Mouse (Mus musculus) myocyte (in vitro differentiated cells): ENCODE results near the gene Col2a1.

ENCODE experiments used
- MYOD1 ChIP-seq, 3 experiments: IDR thresholded peaks; one replicate each; pipeline ENCODE4 v1.6.1; 2011; ENCODE audit warnings: control low read depth in 2 of 3, low read depth in 2 of 3, mild to moderate bottlenecking in 2 of 3, moderate library complexity in 1 of 3; ENCODE audit not compliant: insufficient read length in 2 of 3, control insufficient read depth in 1 of 3
- MYOG ChIP-seq, 3 experiments: IDR thresholded peaks; one replicate each; pipeline ENCODE4 v1.6.1; 2011; ENCODE audit warnings: control low read depth in 2 of 3, low read depth in 2 of 3, mild to moderate bottlenecking in 2 of 3; ENCODE audit not compliant: insufficient read length in 2 of 3, control insufficient read depth in 1 of 3, insufficient read depth in 1 of 3
- POLR2A ChIP-seq: IDR thresholded peaks from one replicate; pipeline ENCODE4 v1.6.1; 2011; ENCODE audit warnings: low read depth, mild to moderate bottlenecking, control low read depth, moderate library complexity; ENCODE audit not compliant: insufficient read length
- POLR2AphosphoS2 ChIP-seq: IDR thresholded peaks from one replicate; pipeline ENCODE4 v1.6.1; 2011; ENCODE audit warnings: low read depth, control low read depth; ENCODE audit not compliant: insufficient read length

DNA sequence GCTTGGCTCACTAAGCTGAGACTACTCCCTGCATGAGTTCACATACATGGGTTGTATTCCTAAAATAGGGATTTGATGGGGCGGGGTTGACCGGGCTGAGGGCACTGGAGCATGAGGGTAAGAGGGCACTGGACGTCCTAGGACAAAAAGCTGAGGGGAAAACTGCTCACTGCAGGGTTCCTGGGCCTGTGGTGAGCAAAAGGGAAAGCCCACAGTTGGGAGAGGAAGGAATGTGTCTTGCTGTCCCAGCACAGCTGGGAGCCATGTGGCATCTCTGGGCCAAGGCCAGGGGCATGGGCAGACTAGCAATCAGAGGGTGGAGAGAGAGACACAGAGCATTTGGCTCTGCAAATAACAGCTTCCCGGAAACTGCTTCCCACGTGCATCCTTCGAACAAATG, 65.9 kb downstream of the Col2a1 start:
- TF ChIP-seq MYOG (IDR thresholded peaks at IDR 0.05; ENCODE audit: control insufficient read depth in 1 of 3, insufficient read depth in 1 of 3, insufficient read length in 2 of 3, low read depth in 2 of 3) (peak; percentile 67 to 93 (median 83)), POLR2A (no peak), POLR2AphosphoS2 (no peak), MYOD1 (IDR thresholded peaks at IDR 0.05; ENCODE audit: control insufficient read depth in 1 of 3, insufficient read length in 2 of 3, low read depth in 2 of 3) (peak in 2 of 3 experiments; percentile 80 to 86)
